Mouse (Mus musculus): Measurements from ENCODE around the gene Vill. TPM values are rescaled to one million over a fixed set of nuclear protein-coding genes. Genes with fewer than 3 reads are reported as not detected.

Gene Vill
- polyA plus RNA-seq, 1 experiment from 2014 or later = 9.8 TPM

DNA sequence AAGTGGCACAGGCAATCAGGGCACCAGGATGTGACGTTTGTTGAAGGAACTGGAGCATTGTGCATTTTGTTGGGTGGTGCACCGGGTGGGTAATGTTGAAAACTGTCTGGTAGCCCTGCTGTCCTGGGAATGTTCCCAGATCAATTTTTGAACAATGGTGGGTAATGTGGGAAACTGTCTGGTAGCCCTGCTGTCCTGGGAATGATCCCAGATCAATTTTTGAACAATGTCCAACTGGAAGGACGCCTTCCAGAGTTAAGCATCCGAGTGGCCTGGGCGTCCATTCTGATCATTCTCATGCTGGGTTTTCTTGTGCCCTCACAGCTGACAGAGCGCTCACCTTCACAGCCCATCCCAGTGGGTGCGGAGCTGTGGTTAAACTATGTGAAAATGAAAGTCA lies 25.2 kb upstream of the Vill start:
- WGBS = 94% methylated on average over 7 of the region's 7 CpGs
- Histone ChIP-seq H3K9ac (no peak overlapping the region), H3K27ac (no peak overlapping the region), H3K4me1 (peaks cover 8% of the 10 kb centered on the region), H3K9me3 (no peaks in the 10 kb centered on the region), H3K4me3 (no peak overlapping the region), H3K4me2 (replicated peaks) (no peak overlapping the region), H3K36me3 (no peaks in the 10 kb centered on the region), H3K27me3 (replicated peaks) (no peaks in the 10 kb centered on the region)
- ATAC-seq (ENCODE audit: low FRiP score, low read depth) = no peak

- H3K27ac ChIP-seq = no peak overlapping the region
Measured at GRCm38 (mm10) chr9:119028226-119029195, 24.1 kb upstream of the Vill start.

GRCm38 (mm10) chr9:119029568-119029967 lies 23.0 kb upstream of the Vill start:
- WGBS = 58% methylated on average over 7 of the region's 7 CpGs
- ATAC-seq (ENCODE audit: low FRiP score, low read depth) = peak; percentile 46; the same call in 1 of the 2 replicates

More at GRCm38 (mm10) chr9:119028226-119029195, 24.1 kb upstream of the Vill start:
- no peaks in the 10 kb centered on the region for H3K9me3 ChIP-seq
- no peaks in the 10 kb centered on the region for H3K36me3 ChIP-seq
- no peak overlapping the region for H3K4me3 ChIP-seq
- no peak overlapping the region for H3K4me2 ChIP-seq (replicated peaks)
- H3K27me3 ChIP-seq (replicated peaks) = no peaks in the 10 kb centered on the region
- ATAC-seq (ENCODE audit: low FRiP score, low read depth) = no peak
- H3K9ac ChIP-seq = no peak overlapping the region
- peaks cover 20% of the 10 kb centered on the region for H3K4me1 ChIP-seq
- WGBS = 96% methylated on average over 27 of the region's 27 CpGs

GRCm38 (mm10) chr9:119031038-119031437 lies 21.5 kb upstream of the Vill start:
- H3K36me3 ChIP-seq = no peaks in the 10 kb centered on the region
- no peak overlapping the region for H3K4me3 ChIP-seq
- no peak for ATAC-seq (ENCODE audit: low FRiP score, low read depth)
- WGBS = 87% methylated on average over 4 of the region's 4 CpGs
- H3K9me3 ChIP-seq = no peaks in the 10 kb centered on the region
- no peaks in the 10 kb centered on the region for H3K27me3 ChIP-seq (replicated peaks)
- H3K4me1 ChIP-seq = peaks cover 30% of the 10 kb centered on the region
- H3K27ac ChIP-seq = no peak overlapping the region
- no peak overlapping the region for H3K9ac ChIP-seq
- H3K4me2 ChIP-seq (replicated peaks) = no peak overlapping the region

More at GRCm38 (mm10) chr9:119029568-119029967, 23.0 kb upstream of the Vill start:
- Histone ChIP-seq H3K36me3 (no peaks in the 10 kb centered on the region), H3K9me3 (no peaks in the 10 kb centered on the region), H3K9ac (no peak overlapping the region), H3K27me3 (replicated peaks) (no peaks in the 10 kb centered on the region), H3K4me3 (no peak overlapping the region), H3K4me2 (replicated peaks) (no peak overlapping the region), H3K27ac (no peak overlapping the region), H3K4me1 (peaks cover 26% of the 10 kb centered on the region)

DNA sequence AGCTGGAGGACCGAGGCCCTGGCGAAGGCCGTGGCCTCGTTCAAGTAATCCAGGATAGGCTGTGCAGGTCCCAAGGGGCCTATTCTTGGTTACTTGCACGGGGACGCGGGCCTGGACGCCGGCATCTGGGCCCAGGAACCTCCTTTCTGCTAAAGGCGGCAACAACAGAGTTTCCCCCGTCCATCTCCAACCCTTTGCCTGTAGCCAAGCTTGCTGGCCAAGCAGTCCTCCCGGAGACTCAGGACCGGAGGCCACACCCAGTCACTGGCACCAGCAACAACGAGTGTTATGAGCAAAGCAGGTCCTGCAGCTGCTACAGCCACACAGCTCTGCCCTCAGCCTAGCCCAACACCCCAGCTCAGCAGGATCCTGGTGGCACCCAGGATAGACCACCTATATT lies 20.8 kb upstream of the Vill start:
- Histone ChIP-seq H3K9ac (no peak overlapping the region), H3K4me1 (peaks cover 32% of the 10 kb centered on the region), H3K9me3 (no peaks in the 10 kb centered on the region), H3K4me3 (no peak overlapping the region), H3K36me3 (no peaks in the 10 kb centered on the region), H3K4me2 (replicated peaks) (no peak overlapping the region), H3K27ac (no peak overlapping the region), H3K27me3 (replicated peaks) (no peaks in the 10 kb centered on the region)
- WGBS = 80% methylated on average over 14 of the region's 14 CpGs
- no peak for ATAC-seq (ENCODE audit: low FRiP score, low read depth)

DNA sequence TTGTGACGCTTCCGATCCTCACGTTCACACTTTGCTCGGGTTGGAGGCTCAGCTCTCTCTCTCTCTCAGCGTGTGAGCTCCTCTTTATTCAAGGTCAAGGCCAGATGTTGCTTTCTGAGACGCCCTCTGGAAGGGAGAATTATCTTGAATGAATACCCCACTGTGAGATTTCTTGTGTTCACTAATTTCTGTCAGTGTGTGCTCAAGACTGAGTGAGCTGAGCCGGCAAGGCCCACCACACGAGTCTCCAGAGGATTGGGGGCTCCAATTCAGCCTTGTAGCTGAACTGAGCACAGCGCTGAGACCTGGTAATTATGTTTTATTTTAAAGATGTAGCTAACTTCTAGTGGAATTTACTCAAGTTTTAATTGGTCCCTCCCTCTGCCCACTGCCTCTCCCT lies 20.0 kb upstream of the Vill start:
- no peak overlapping the region for H3K27ac ChIP-seq
- no peaks in the 10 kb centered on the region for H3K36me3 ChIP-seq
- no peak overlapping the region for H3K4me2 ChIP-seq (replicated peaks)
- no peak overlapping the region for H3K4me3 ChIP-seq
- H3K9ac ChIP-seq = no peak overlapping the region
- H3K4me1 ChIP-seq = peaks cover 34% of the 10 kb centered on the region
- H3K9me3 ChIP-seq = no peaks in the 10 kb centered on the region
- no peaks in the 10 kb centered on the region for H3K27me3 ChIP-seq (replicated peaks)
- 47% methylated on average over 9 of the region's 9 CpGs for WGBS
- ATAC-seq (ENCODE audit: low FRiP score, low read depth) = no peak

GRCm38 (mm10) chr9:119033111-119033921 lies 19.3 kb upstream of the Vill start:
- no peak overlapping the region for H3K27ac ChIP-seq
- no peaks in the 10 kb centered on the region for H3K9me3 ChIP-seq
- ATAC-seq (ENCODE audit: low FRiP score, low read depth) = peak; percentile 73
- H3K27me3 ChIP-seq (replicated peaks) = no peaks in the 10 kb centered on the region
- peak overlapping the region; percentile 19; the same call in 1 of the 2 replicates for H3K4me2 ChIP-seq (replicated peaks)
- no peak overlapping the region for H3K4me3 ChIP-seq
- H3K4me1 ChIP-seq = peaks cover 34% of the 10 kb centered on the region
- no peak overlapping the region for H3K9ac ChIP-seq
- peaks cover 5% of the 10 kb centered on the region; the same call in 1 of the 2 replicates for H3K36me3 ChIP-seq
- WGBS = 67% methylated on average over 19 of the region's 19 CpGs

DNA sequence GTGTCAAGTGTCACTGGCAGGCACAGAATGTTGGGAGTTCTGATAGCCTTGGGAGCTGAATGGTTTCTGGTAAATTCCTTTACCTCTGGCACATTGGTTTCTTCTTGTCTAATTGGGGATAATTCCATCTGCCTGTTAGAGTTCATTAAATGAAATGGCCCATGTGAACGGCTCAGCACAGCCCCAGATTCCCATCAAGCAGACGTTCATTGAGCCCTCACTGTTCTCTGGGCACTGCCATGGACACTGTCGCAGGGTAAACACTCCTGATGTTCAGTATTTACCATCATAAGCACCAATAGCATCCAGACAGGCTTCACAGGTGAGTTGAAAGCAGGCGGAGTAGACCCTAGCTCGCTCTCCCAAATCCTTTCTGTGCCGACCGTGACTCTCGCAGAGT lies 18.5 kb upstream of the Vill start:
- no peaks in the 10 kb centered on the region for H3K9me3 ChIP-seq
- peaks cover 7% of the 10 kb centered on the region; the same call in 1 of the 2 replicates for H3K36me3 ChIP-seq
- H3K27me3 ChIP-seq (replicated peaks) = no peaks in the 10 kb centered on the region
- H3K4me3 ChIP-seq = no peak overlapping the region
- H3K4me1 ChIP-seq = peaks cover 34% of the 10 kb centered on the region
- 74% methylated on average over 8 of the region's 8 CpGs for WGBS
- no peak for ATAC-seq (ENCODE audit: low FRiP score, low read depth)
- no peak overlapping the region for H3K4me2 ChIP-seq (replicated peaks)
- no peak overlapping the region for H3K27ac ChIP-seq
- H3K9ac ChIP-seq = no peak overlapping the region

DNA sequence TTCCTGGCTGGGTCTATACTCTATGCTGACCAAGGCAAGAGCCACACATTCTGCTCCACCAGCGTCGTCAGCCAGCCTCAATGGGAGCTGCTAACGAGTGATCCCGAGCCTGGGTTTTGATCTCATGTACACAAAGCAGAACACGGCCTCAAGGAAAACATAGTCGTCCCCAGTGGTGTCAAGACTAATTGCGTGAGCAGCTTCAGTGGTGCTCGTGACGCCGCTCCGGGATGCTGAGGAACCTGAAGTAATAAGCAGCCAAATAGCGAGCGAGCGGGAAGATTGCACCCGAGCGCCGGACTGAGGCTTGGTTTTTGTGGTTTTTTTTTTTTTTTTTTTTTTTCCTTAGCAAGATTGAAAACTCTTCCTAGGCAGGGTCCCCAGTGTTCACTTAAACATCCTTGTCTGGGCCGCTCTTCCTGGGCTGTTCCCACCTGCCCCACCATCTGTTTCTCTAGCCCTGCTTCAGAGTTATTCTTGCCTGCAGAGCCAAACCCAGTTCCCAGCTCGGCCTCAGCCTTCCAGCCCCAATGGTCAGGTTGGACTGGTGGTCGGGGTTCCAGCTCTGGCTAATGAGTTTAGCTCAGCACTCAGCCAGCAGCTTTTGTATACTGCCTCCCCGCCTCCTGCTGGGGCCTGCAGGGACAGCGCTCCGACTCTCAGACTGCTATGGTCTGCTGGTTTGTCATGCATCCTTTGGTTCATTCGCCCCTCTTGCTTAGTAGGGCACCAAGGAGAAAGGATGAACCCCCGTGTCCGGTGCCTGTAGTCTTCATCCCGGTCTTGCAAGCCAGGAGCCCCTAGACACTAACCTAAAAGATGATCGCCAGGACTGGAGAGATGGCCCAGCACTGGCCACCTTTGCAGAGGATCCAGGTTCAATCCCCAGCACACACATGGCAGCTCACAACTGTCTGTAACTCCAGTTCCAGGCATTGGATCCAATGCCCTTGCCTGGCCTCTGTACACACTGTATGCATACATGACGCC lies 17.6 kb upstream of the Vill start:
- Histone ChIP-seq H3K9ac (no peak overlapping the region), H3K27me3 (replicated peaks) (no peaks in the 10 kb centered on the region), H3K4me2 (replicated peaks) (no peak overlapping the region), H3K4me3 (no peak overlapping the region), H3K9me3 (no peaks in the 10 kb centered on the region), H3K27ac (no peak overlapping the region), H3K36me3 (peaks cover 7% of the 10 kb centered on the region; the same call in 1 of the 2 replicates), H3K4me1 (peaks cover 34% of the 10 kb centered on the region)
- 73% methylated on average over 29 of the region's 29 CpGs for WGBS
- ATAC-seq (ENCODE audit: low FRiP score, low read depth) = no peak

DNA sequence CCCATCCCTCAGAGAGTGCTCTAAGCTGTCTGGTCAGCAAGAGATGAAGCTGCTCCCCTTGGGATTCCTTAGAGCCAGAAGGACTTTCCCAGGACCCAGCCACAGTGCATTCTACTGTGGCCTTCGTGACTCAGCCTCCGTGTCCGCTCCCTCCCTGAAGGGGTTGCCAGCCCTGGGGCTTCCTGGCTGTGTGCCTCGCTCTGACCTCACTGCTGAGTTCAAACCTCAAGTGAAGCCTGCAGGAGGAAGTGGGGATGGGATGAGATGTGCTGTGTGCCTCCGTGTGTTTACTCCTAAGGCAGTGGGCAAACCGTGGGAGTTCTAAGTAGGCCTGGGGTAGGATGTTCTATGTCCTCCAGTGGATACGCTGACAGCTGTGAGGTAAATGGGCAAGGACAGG lies 16.7 kb upstream of the Vill start:
- Histone ChIP-seq H3K4me2 (replicated peaks) (no peak overlapping the region), H3K27me3 (replicated peaks) (no peaks in the 10 kb centered on the region), H3K36me3 (peaks cover 10% of the 10 kb centered on the region; the same call in 1 of the 2 replicates), H3K27ac (no peak overlapping the region), H3K9ac (no peak overlapping the region), H3K4me1 (peaks cover 34% of the 10 kb centered on the region), H3K4me3 (no peak overlapping the region), H3K9me3 (no peaks in the 10 kb centered on the region)
- ATAC-seq (ENCODE audit: low FRiP score, low read depth) = no peak
- WGBS = 84% methylated on average over 7 of the region's 7 CpGs

GRCm38 (mm10) chr9:119037076-119037730 lies 15.4 kb upstream of the Vill start:
- H3K4me1 ChIP-seq = peaks cover 27% of the 10 kb centered on the region
- H3K9me3 ChIP-seq = no peaks in the 10 kb centered on the region
- H3K9ac ChIP-seq = no peak overlapping the region
- H3K4me2 ChIP-seq (replicated peaks) = no peak overlapping the region
- no peak for ATAC-seq (ENCODE audit: low FRiP score, low read depth)
- H3K4me3 ChIP-seq = no peak overlapping the region
- WGBS = 73% methylated on average over 15 of the region's 15 CpGs
- H3K27ac ChIP-seq = no peak overlapping the region
- H3K27me3 ChIP-seq (replicated peaks) = no peaks in the 10 kb centered on the region
- H3K36me3 ChIP-seq = peaks cover 16% of the 10 kb centered on the region; the same call in 1 of the 2 replicates
